Mouse (Mus musculus) cerebellum, adult 2 months (tissue): ENCODE measurements around the gene Zc3h15.

Experiments
- CTCF ChIP-seq: fragments of 200-500 bp; IDR thresholded peaks from 2 replicates; pipeline ENCODE4 v1.5.1; 2011; ENCODE audit warnings: low read depth, mild to moderate bottlenecking, control low read depth, low read length, moderate library complexity, borderline replicate concordance; ENCODE audit not compliant: insufficient read depth
- POLR2A ChIP-seq: fragments of 200-500 bp; IDR thresholded peaks from 2 replicates; pipeline ENCODE4 v1.6.1; 2011; ENCODE audit warnings: low read length, control low read depth, borderline replicate concordance; ENCODE audit not compliant: insufficient read depth

- TF ChIP-seq CTCF (no peak), POLR2A (no peak)
Observed at GRCm38 (mm10) chr2:83641993-83642392, 2.2 kb upstream of the Zc3h15 start.
